Mouse (Mus musculus): ENCODE data around the gene Mmp1b. TPM values are rescaled to one million over a fixed set of nuclear protein-coding genes. Genes with fewer than 3 reads are reported as not detected.
A peak's percentile ranks its signal among the peaks of the same experiment; 100 is the strongest.
"Not testable (repeated sequence)": the region's sequence is repeated elsewhere in the genome, so short reads cannot be mapped to it uniquely, and the experiment has no call there.

Gene Mmp1b
- not detected in 2 replicates for polyA plus RNA-seq (2015; fragmentation: Nextera tagmentation; extraction: Ambion mirVana)

- TF ChIP-seq EP300 (IDR thresholded peaks at IDR 0.05; ENCODE audit: low read depth) (no peak), CTCF (IDR thresholded peaks at IDR 0.05; ENCODE audit: low read depth) (no peak)
- Histone ChIP-seq H3K4me3 (ENCODE audit: low read depth, low read length) (no peak within 1 kb of the TSS), H3K9ac (replicated peaks) (no peak within 1 kb of the TSS), H3K36me3 (replicated peaks; ENCODE audit: insufficient read depth, low read length) (no peaks in the 10 kb centered on the region), H3K9me3 (ENCODE audit: low read length) (no peaks in the 10 kb centered on the region), H3K27ac (ENCODE audit: low read depth) (no peak within 1 kb of the TSS), H3K4me2 (ENCODE audit: low read depth, low read length) (no peak within 1 kb of the TSS), H3K27me3 (ENCODE audit: insufficient read depth, low read length) (no peaks in the 10 kb centered on the region), H3K4me1 (ENCODE audit: insufficient read depth) (no peaks in the 10 kb centered on the region)
- DNase-seq (no peak), ATAC-seq (no peak)
Observed at GRCm38 (mm10) chr9:7387947-7388346, at the start of gene Mmp1b. Gene Mmp1b, minus strand, starts transcription at chr9:7388047.

GRCm38 (mm10) chr9:7396556-7396955, 8.7 kb upstream of the Mmp1b start:
- not testable (repeated sequence) for H3K4me3 ChIP-seq (ENCODE audit: low read depth, low read length); H3K4me1 ChIP-seq (ENCODE audit: insufficient read depth); H3K9me3 ChIP-seq (ENCODE audit: low read length); ATAC-seq; H3K4me2 ChIP-seq (ENCODE audit: low read depth, low read length); H3K9ac ChIP-seq (replicated peaks); H3K27ac ChIP-seq (ENCODE audit: low read depth); DNase-seq; H3K36me3 ChIP-seq (replicated peaks; ENCODE audit: insufficient read depth, low read length); H3K27me3 ChIP-seq (ENCODE audit: insufficient read depth, low read length)
- WGBS (ENCODE audit: insufficient replicate concordance): 67% methylated on average over 8 of the region's 8 CpGs

GRCm38 (mm10) chr9:7354535-7354934, 33.3 kb downstream of the Mmp1b start:
- TF ChIP-seq CTCF (IDR thresholded peaks at IDR 0.05; ENCODE audit: low read depth): no peak
- no peak for TF ChIP-seq EP300 (IDR thresholded peaks at IDR 0.05; ENCODE audit: low read depth)
- Histone ChIP-seq H3K4me3 (ENCODE audit: low read depth, low read length) (no peak overlapping the region), H3K9me3 (ENCODE audit: low read length) (no peaks in the 10 kb centered on the region), H3K4me1 (ENCODE audit: insufficient read depth) (no peaks in the 10 kb centered on the region), H3K4me2 (ENCODE audit: low read depth, low read length) (no peak overlapping the region), H3K27me3 (ENCODE audit: insufficient read depth, low read length) (no peaks in the 10 kb centered on the region), H3K36me3 (replicated peaks; ENCODE audit: insufficient read depth, low read length) (no peaks in the 10 kb centered on the region), H3K9ac (replicated peaks) (no peak overlapping the region), H3K27ac (ENCODE audit: low read depth) (no peak overlapping the region)
- no peak for ATAC-seq
- DNase-seq: no peak
- 65% methylated on average over 3 of the region's 3 CpGs for WGBS (ENCODE audit: insufficient replicate concordance)

GRCm38 (mm10) chr9:7345513-7345912, 42.3 kb downstream of the Mmp1b start:
- Histone ChIP-seq H3K4me3 (ENCODE audit: low read depth, low read length) (no peak overlapping the region), H3K36me3 (replicated peaks; ENCODE audit: insufficient read depth, low read length) (no peaks in the 10 kb centered on the region), H3K4me1 (ENCODE audit: insufficient read depth) (no peaks in the 10 kb centered on the region), H3K4me2 (ENCODE audit: low read depth, low read length) (no peak overlapping the region), H3K9me3 (ENCODE audit: low read length) (no peaks in the 10 kb centered on the region), H3K9ac (replicated peaks) (no peak overlapping the region), H3K27ac (ENCODE audit: low read depth) (no peak overlapping the region), H3K27me3 (ENCODE audit: insufficient read depth, low read length) (no peaks in the 10 kb centered on the region)
- DNase-seq: no peak
- WGBS (ENCODE audit: insufficient replicate concordance): 75% methylated on average over 2 of the region's 2 CpGs
- ATAC-seq: no peak
- TF ChIP-seq EP300 (IDR thresholded peaks at IDR 0.05; ENCODE audit: low read depth) (no peak), CTCF (IDR thresholded peaks at IDR 0.05; ENCODE audit: low read depth) (no peak)

GRCm38 (mm10) chr9:7344107-7344506, 43.7 kb downstream of the Mmp1b start, which contains the start of gene Mmp12:
Gene Mmp12, plus strand, starts transcription at chr9:7344381.
- Histone ChIP-seq H3K27me3 (ENCODE audit: insufficient read depth, low read length) (no peaks in the 10 kb centered on the region), H3K9me3 (ENCODE audit: low read length) (no peaks in the 10 kb centered on the region), H3K9ac (replicated peaks) (no peak within 1 kb of the TSS), H3K4me1 (ENCODE audit: insufficient read depth) (no peaks in the 10 kb centered on the region), H3K4me2 (ENCODE audit: low read depth, low read length) (no peak within 1 kb of the TSS), H3K4me3 (ENCODE audit: low read depth, low read length) (no peak within 1 kb of the TSS), H3K36me3 (replicated peaks; ENCODE audit: insufficient read depth, low read length) (no peaks in the 10 kb centered on the region), H3K27ac (ENCODE audit: low read depth) (no peak within 1 kb of the TSS)
- ATAC-seq (no peak), DNase-seq (no peak)
- TF ChIP-seq CTCF (IDR thresholded peaks at IDR 0.05; ENCODE audit: low read depth): no peak
- TF ChIP-seq EP300 (IDR thresholded peaks at IDR 0.05; ENCODE audit: low read depth): no peak

- no peaks in the 10 kb centered on the region for H3K4me1 ChIP-seq (ENCODE audit: insufficient read depth)
- TF ChIP-seq CTCF (IDR thresholded peaks at IDR 0.05; ENCODE audit: low read depth) (no peak), EP300 (IDR thresholded peaks at IDR 0.05; ENCODE audit: low read depth) (no peak)
- no peaks in the 10 kb centered on the region for H3K27me3 ChIP-seq (ENCODE audit: insufficient read depth, low read length)
- H3K36me3 ChIP-seq (replicated peaks; ENCODE audit: insufficient read depth, low read length): no peaks in the 10 kb centered on the region
- DNase-seq: no peak
- no peak overlapping the region for H3K4me3 ChIP-seq (ENCODE audit: low read depth, low read length)
- H3K27ac ChIP-seq (ENCODE audit: low read depth): peak overlapping the region; percentile 39; the same call in 1 of the 2 replicates
- ATAC-seq: peak; percentile 45; the same call in 1 of the 2 replicates
- H3K9ac ChIP-seq (replicated peaks): no peak overlapping the region
- no peaks in the 10 kb centered on the region for H3K9me3 ChIP-seq (ENCODE audit: low read length)
- H3K4me2 ChIP-seq (ENCODE audit: low read depth, low read length): no peak overlapping the region
Observed at GRCm38 (mm10) chr9:7336740-7337483, 50.9 kb downstream of the Mmp1b start.
